Mouse (Mus musculus) kidney, embryonic 16.5 days (tissue): ENCODE measurements around the gene Rbck1. TPM values are rescaled to one million over a fixed set of nuclear protein-coding genes. Genes with fewer than 3 reads are reported as not detected.
A peak's percentile ranks its signal among the peaks of the same experiment; 100 is the strongest.

ENCODE experiments used
- ATAC-seq: fragments of 200-750 bp; cut with Nextera tagmentation; 2 replicates; pipeline ENCODE4 v1.8.0; 2017; ENCODE audit warnings: moderate TSS enrichment; ENCODE audit not compliant: low FRiP score, low TSS enrichment
- H3K27ac ChIP-seq: fragments of 300-500 bp; sonication (generic); 2 replicates; pipeline ENCODE4 v1.5.1; 2014; ENCODE audit warnings: low read length
- H3K27me3 ChIP-seq: fragments of 300-500 bp; sonication (generic); 2 replicates; pipeline ENCODE4 v1.6.1; 2014; ENCODE audit warnings: low read length, control low read depth, mixed read lengths; ENCODE audit not compliant: insufficient read depth
- H3K36me3 ChIP-seq: fragments of 300-500 bp; sonication (generic); 2 replicates; pipeline ENCODE4 v1.6.1; 2014; ENCODE audit warnings: low read length, control low read depth, mixed read lengths; ENCODE audit not compliant: insufficient read depth
- H3K4me1 ChIP-seq: fragments of 300-500 bp; sonication (generic); 2 replicates; pipeline ENCODE4 v1.6.1; 2014; ENCODE audit warnings: low read length, control low read depth, mixed read lengths; ENCODE audit not compliant: insufficient read depth
- H3K4me2 ChIP-seq: fragments of 300-500 bp; sonication (generic); replicated peaks from 2 replicates; pipeline ENCODE4 v1.6.1; 2014; ENCODE audit warnings: low read depth, low read length
- H3K4me3 ChIP-seq: fragments of 300-500 bp; sonication (generic); 2 replicates; pipeline ENCODE4 v1.5.1; 2014; ENCODE audit warnings: mild to moderate bottlenecking, low read length
- H3K9ac ChIP-seq: fragments of 300-500 bp; sonication (generic); replicated peaks from 2 replicates; pipeline ENCODE4 v1.6.1; 2014; ENCODE audit warnings: low read length
- H3K9me3 ChIP-seq: fragments of 300-500 bp; sonication (generic); 2 replicates; pipeline ENCODE4 v1.6.1; 2016; ENCODE audit warnings: low read length, control low read depth
- WGBS: fragments of 180-500 bp; shearing (Covaris S2); extraction: QIAGEN DNeasy Blood & Tissue Kit; methylation state at CpG from one replicate; pipeline ENCODE4 v1.1.7; 2014; 5-methylcytosine and 5-hydroxymethylcytosine counted together
- polyA plus RNA-seq: library from polyadenylated mRNA; unstranded; fragments of >200 nt; fragmentation: Nextera tagmentation; extraction: Ambion mirVana; gene quantifications from 2 replicates; pipeline ENCODE4 v1.2.1, GENCODE M21; 2015

Rbck1 gene
- polyA plus RNA-seq = 93.4 and 96.6 TPM in 2 replicates

- ATAC-seq = peak; percentile 96
- WGBS = under 1% methylated on average over 54 of the region's 54 CpGs
- H3K4me2 ChIP-seq = peak within 1 kb of the TSS; percentile 90
- peak within 1 kb of the TSS; percentile 93 for H3K9ac ChIP-seq
- peaks cover 23% of the 10 kb centered on the region for H3K4me1 ChIP-seq
- H3K27ac ChIP-seq = peak within 1 kb of the TSS; percentile 93
- H3K36me3 ChIP-seq = peaks cover 3% of the 10 kb centered on the region; the same call in 1 of the 2 replicates
- peak within 1 kb of the TSS; percentile 88 for H3K4me3 ChIP-seq
- no peaks in the 10 kb centered on the region for H3K9me3 ChIP-seq
- no peaks in the 10 kb centered on the region for H3K27me3 ChIP-seq
Observed at GRCm38 (mm10) chr2:152332101-152332825, at the start of gene Rbck1. Gene Rbck1, minus strand, starts transcription at chr2:152332653.

GRCm38 (mm10) chr2:152376345-152376741, 43.9 kb upstream of the Rbck1 start, which contains the start of gene Nrsn2:
Gene Nrsn2, minus strand, starts transcription at chr2:152376638.
- WGBS = 3% methylated on average over 16 of the region's 16 CpGs
- Histone ChIP-seq H3K4me1 (peaks cover 10% of the 10 kb centered on the region), H3K36me3 (no peaks in the 10 kb centered on the region), H3K4me3 (peak within 1 kb of the TSS; percentile 13; the same call in 1 of the 2 replicates), H3K9ac (no peak within 1 kb of the TSS), H3K27ac (no peak within 1 kb of the TSS), H3K4me2 (peak within 1 kb of the TSS; percentile 39), H3K27me3 (peaks cover 22% of the 10 kb centered on the region), H3K9me3 (no peaks in the 10 kb centered on the region)
- peak; percentile 72 for ATAC-seq

- 5% methylated on average over 21 of the region's 21 CpGs for WGBS
- Histone ChIP-seq H3K9me3 (no peaks in the 10 kb centered on the region), H3K27me3 (peaks cover 22% of the 10 kb centered on the region), H3K4me3 (no peak overlapping the region), H3K9ac (no peak overlapping the region), H3K27ac (no peak overlapping the region), H3K36me3 (no peaks in the 10 kb centered on the region), H3K4me2 (no peak overlapping the region; the same call in 1 of the 2 replicates), H3K4me1 (peaks cover 10% of the 10 kb centered on the region)
- ATAC-seq = peak; percentile 47; the same call in 1 of the 2 replicates
Observed at GRCm38 (mm10) chr2:152375652-152376344, 43.3 kb upstream of the Rbck1 start.

DNA sequence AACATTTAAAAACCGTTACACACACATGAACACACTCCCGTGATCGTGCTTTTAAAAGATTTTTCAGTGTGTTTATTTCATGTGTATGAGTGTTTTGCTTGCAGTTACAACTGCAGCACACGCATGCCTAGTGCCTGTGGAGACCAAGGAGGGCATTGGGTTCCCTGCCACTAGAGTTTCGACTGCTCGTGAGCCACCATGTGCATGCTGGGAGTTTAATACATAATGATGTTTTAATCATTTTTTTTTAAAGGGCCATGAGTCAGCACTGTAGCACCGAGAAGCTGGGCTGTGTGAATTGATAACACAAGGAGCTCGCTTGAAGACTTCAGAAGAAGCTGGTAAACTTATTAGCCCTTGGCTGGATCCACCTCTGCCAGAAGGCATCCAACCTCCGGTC, 41.1 kb upstream of the Rbck1 start:
- Histone ChIP-seq H3K4me1 (peaks cover 10% of the 10 kb centered on the region), H3K27me3 (peaks cover 22% of the 10 kb centered on the region), H3K4me3 (no peak overlapping the region), H3K9me3 (no peaks in the 10 kb centered on the region), H3K4me2 (no peak overlapping the region), H3K36me3 (no peaks in the 10 kb centered on the region), H3K9ac (no peak overlapping the region), H3K27ac (no peak overlapping the region)
- no peak for ATAC-seq
- WGBS = 81% methylated on average over 9 of the region's 9 CpGs

DNA sequence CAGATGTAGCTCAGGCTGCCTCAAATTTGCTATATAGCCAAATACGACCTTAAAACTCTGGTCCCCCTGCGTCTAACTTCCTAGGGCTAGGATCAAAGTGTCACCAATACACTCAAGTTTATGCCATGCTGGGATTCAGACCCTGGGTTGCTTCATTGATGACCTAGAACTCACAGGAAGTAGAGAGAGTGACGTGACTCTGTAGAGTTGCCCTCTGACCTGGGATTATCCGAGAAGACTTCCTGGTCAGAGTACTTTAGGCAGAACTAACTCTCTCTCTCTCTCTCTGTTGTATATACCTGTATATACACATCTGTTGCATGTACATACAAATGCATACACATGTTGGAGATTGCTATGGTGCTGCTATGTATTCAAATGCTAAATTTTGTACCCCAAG, 40.2 kb upstream of the Rbck1 start:
- 66% methylated on average over 4 of the region's 4 CpGs for WGBS
- no peak for ATAC-seq
- no peak overlapping the region for H3K4me2 ChIP-seq
- H3K27ac ChIP-seq = no peak overlapping the region
- H3K4me3 ChIP-seq = no peak overlapping the region
- H3K27me3 ChIP-seq = peaks cover 22% of the 10 kb centered on the region
- H3K9ac ChIP-seq = no peak overlapping the region
- H3K9me3 ChIP-seq = no peaks in the 10 kb centered on the region
- peaks cover 10% of the 10 kb centered on the region for H3K4me1 ChIP-seq
- no peaks in the 10 kb centered on the region for H3K36me3 ChIP-seq

DNA sequence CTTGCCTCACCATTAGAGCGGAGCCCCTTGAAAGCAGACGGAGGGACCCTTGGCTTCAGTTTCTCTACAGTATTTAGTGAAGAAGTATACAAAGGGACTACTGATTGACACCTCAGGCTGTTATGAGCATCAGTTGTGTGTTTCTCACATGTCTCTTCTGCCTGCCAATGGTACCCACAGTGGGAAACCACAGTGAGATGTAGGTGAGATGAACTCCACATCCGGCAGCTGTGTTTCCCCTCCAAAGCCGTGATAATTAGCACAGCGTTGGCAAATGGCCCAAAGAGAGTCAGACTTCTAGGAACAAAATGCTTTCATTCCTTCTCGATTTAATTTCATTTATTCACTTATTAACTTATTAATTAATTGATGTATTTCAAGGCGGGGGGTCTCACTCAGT, 39.7 kb upstream of the Rbck1 start:
- ATAC-seq = no peak
- no peak overlapping the region for H3K4me2 ChIP-seq
- H3K9me3 ChIP-seq = no peaks in the 10 kb centered on the region
- no peak overlapping the region for H3K9ac ChIP-seq
- peaks cover 10% of the 10 kb centered on the region for H3K4me1 ChIP-seq
- peaks cover 18% of the 10 kb centered on the region for H3K27me3 ChIP-seq
- no peak overlapping the region for H3K27ac ChIP-seq
- no peaks in the 10 kb centered on the region for H3K36me3 ChIP-seq
- 79% methylated on average over 7 of the region's 7 CpGs for whole genome bisulfite sequencing
- no peak overlapping the region for H3K4me3 ChIP-seq

DNA sequence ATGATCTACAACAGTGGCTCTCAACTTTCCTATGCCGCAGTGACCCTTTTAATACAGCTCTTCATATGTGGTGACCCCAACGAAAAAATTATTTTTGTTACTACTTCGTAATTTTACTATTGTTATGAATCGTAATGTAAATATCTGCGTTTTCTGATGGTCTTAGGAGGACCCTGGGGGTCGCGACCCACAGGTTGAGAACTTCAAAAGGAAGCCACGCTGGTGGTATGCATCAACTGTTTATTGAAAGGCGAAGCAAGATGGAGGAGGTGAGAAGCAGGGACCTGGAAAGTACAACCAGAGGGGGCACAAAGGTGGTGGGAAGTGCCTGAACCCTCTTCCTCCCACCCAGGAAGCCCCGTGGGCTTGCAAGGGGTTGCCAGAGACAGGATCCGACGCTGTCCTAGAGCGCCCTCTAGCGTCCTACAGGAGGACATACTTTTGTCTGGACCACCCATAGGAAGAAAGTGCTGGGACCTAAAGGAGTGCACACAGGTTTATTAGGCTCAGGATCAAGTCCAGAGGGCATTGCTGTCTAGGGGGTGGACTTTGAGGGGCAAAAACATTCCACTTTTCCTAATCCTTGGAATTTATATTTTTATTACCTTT, 36.2 kb upstream of the Rbck1 start:
- ATAC-seq = 0 out of 2 replicates have a peak, but pooled peaks have one; percentile 13
- Histone ChIP-seq H3K9me3 (no peaks in the 10 kb centered on the region), H3K4me1 (no peaks in the 10 kb centered on the region), H3K9ac (no peak overlapping the region), H3K4me3 (no peak overlapping the region), H3K27me3 (no peaks in the 10 kb centered on the region), H3K36me3 (no peaks in the 10 kb centered on the region), H3K4me2 (no peak overlapping the region), H3K27ac (no peak overlapping the region)
- 30% methylated on average over 14 of the region's 14 CpGs for WGBS

GRCm38 (mm10) chr2:152367917-152368316, 35.5 kb upstream of the Rbck1 start:
- Histone ChIP-seq H3K36me3 (no peaks in the 10 kb centered on the region), H3K9me3 (no peaks in the 10 kb centered on the region), H3K4me3 (no peak overlapping the region), H3K4me1 (no peaks in the 10 kb centered on the region), H3K9ac (no peak overlapping the region), H3K4me2 (no peak overlapping the region), H3K27me3 (no peaks in the 10 kb centered on the region), H3K27ac (no peak overlapping the region)
- ATAC-seq = no peak
- 68% methylated on average over 5 of the region's 5 CpGs for WGBS

- Histone ChIP-seq H3K4me2 (peak overlapping the region; percentile 36), H3K9ac (peak overlapping the region; percentile 52), H3K36me3 (no peaks in the 10 kb centered on the region), H3K27me3 (no peaks in the 10 kb centered on the region), H3K4me1 (no peaks in the 10 kb centered on the region), H3K4me3 (peak overlapping the region; percentile 4; the same call in 1 of the 2 replicates), H3K27ac (peak overlapping the region; percentile 44), H3K9me3 (no peaks in the 10 kb centered on the region)
- ATAC-seq = peak; percentile 77
- WGBS = 11% methylated on average over 17 of the region's 17 CpGs
Observed at GRCm38 (mm10) chr2:152363245-152364147, 31.0 kb upstream of the Rbck1 start.
